Mouse (Mus musculus) heart, postnatal 25 days (tissue): ENCODE data around the gene Itpkb. TPM values are rescaled to one million over a fixed set of nuclear protein-coding genes. Genes with fewer than 3 reads are reported as not detected.

Experiments used
- DNase-seq: peaks from one replicate; pipeline ENCODE4 v3.0.0; 2022; ENCODE audit warnings: low spot score
- intact Hi-C: fragments of 180-260 bp; cut with DNase I; formaldehyde crosslinking; loops from one replicate; pipeline ENCODE4 v1.15.1; 2025
- total RNA-seq, 2 experiments: library from RNA; stranded (reverse); gene quantifications; 2 replicates each; pipeline ENCODE4 v1.2.3; 2021

The Itpkb gene
- total RNA-seq, 2 experiments from 2014 or later: 56.1 to 63.6 TPM

DNA sequence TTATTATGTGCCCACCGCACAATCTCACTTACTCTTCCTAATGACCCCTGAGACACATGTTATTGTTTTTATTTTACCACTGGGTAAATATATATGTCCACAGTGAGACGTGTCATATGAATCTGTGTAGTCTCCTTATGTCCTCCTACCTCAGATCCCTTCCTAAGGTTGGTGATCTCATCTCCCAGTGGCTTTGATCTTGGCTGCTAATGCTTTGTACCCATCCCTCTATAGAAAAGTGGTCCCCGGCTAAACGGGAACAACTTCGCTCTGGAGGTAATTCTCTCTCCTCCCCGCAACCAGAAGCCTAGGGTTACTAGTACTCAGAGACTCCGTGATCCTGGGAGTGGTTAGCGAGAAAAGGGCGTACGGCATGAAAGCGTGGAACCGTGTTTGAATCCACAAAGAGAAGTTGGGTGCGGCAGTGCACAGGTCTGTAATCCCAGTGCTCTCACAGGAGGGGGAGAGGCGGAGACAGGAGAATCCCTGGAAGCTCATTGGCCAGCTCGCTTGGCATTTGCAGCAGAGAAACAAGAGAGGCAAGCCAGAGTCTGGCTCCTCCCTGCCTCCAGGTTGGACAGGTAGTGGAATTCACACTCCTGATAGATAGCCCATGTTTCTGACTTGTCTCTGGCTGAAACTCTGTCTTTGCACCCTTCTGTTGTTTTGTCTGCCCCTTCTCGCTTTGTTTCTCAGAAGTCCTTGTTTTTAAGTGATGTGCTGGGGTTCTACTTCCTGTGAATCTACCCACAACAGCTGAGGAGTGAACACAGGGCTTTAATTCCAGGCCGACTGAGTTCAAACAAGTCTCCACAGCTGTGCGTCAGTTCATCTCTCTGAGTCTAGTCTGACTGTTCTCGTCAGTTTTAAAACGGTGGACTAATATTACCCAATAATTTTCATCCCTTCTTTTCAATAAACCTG lies 16.5 kb upstream of the Itpkb start:
- intact Hi-C loops: no loop called here
- DNase-seq: no peak

DNA sequence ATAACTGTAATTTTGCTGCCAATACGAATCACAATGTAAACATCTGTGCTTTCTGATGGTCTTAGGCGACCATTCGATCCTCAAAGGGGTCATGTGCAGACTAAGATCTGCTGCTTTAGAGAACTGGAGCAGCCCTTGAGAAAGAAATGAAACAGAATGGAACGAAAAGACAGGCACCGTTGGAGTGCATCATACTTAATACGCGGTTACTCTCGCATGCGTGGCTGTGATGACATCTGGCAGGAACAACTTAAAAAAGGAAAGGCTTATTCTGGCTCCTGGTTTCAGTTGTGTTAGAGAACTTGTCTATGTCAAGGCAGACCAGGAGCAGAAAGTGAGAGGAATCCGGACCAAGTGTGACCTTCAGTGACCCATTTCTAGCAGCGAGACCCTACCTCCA lies 15.6 kb upstream of the Itpkb start:
- intact Hi-C loops: no loop called here
- DNase-seq: no peak

DNA sequence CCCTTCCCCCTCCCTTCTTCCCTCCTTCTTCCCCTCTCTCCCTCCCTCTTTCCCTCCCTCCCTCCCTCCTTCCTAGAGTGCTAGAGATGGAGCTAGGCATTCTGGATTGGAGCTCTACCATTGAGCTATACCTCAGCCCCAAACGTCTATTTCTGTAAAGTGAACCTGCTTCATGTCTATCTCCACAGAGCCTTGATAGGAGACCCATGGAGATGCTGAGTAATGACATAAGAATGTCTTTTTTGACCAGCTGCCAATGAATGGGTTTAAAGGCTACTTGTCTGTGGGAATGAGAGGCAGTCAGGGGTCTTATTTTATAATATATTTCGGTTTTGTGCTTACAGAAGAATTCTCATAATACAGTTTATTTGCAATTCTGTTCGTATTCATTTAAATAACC lies 15.2 kb upstream of the Itpkb start:
- intact Hi-C loops: no loop called here
- no peak for DNase-seq

DNA sequence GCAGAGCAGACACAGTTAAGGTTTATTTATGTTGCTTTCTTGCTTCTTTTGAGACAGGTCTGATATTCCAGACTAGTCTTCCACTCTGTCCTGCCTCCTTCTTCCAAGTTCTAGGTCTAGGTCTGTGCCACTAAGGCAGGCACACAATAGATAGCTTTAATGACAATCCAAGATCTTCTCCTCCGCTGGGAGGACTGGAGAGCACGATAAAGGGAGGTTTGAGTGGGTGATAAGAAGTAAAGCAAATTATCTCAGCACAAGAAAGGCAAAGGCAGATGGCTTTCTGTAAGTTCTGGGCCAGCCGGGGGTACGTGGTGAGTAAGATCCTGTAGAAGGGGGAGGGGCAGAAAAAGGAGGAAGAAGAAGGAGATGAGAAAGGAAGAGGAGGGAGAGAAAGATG lies 12.8 kb upstream of the Itpkb start:
- intact Hi-C loops: no loop called here
- no peak for DNase-seq

DNA sequence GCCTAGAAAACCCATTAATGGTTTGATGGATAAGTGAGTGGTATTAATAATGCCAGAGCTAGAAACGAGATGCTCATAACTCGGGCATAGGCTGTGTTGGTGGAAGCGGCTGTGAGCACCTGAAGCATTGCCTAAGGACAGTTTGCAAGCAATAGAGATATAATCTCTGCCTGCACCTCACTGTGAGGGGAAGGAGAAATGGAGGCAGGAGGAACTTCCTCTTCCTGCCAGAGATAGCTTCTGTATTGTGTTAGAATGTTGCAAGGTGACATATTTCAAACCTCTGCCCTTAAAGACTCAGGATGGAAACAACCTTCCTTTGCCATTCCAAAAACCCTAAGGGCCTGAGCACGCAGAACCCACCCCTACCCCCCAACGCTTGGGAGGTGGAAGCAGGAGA lies 11.9 kb upstream of the Itpkb start:
- intact Hi-C loops: no loop called here
- DNase-seq: no peak

DNA sequence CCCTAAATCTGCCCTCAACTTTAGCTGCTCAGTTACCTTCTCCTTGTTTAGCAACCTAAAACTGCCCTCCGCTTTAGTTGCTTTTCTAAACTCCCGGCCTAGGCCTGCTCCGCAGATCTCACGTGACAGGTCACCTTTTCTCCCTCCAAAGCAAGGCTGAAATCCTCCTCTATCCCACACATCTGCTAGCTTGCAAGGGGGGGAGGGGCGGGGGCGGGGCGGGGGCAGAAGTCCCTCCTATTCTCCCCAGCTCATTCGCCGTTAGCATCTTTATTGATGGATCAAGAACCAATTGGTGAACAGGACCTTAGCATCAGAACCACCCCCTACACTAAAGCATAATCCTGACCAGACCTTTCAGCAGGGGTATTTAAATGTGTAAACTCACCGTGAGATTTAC lies 10.4 kb upstream of the Itpkb start:
- intact Hi-C loops: no loop called here
- DNase-seq: no peak

DNA sequence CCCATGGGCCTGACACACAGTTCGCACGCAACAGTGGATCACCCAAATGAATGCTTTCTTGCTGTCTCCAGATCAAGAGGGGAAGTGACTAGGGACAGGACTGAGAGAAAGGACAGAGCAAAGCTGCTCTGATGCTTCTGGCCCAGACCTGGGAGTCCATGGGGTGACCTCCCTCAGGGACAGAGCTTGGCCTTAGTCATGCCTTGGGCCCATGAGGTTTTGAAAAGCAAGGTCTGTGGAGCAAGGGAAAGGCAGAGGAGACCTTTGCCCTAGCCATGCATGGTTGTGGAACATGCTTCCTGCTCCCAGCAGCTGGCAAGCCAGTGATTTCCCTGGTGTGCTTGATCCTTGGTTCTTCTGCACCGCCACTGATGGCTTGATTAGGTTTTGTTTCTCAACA lies 7.4 kb upstream of the Itpkb start:
- DNase-seq: no peak

DNA sequence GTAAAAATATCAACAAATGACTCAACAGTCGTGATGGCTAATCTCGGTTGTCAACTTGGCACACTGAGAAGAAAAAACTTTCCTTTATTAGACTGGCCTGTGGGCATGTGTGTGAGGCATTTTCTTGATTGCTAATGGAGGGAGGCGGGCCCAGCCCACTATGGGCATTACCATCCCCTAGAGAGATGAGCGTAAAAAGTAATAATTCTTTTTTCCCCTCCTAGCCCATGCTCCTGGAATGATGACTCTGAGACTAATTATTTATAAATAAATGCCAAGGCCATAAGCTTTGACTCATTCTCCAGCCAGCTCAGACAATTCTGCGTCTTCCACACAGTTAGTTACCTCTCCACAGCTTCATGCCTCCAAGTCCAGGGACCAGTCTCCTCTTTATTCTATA lies 6.8 kb upstream of the Itpkb start:
- intact Hi-C loops: no loop called here
- DNase-seq: no peak

More for the DNA sequence above, 7.4 kb upstream of the Itpkb start:
- intact Hi-C loops: no loop called here

DNA sequence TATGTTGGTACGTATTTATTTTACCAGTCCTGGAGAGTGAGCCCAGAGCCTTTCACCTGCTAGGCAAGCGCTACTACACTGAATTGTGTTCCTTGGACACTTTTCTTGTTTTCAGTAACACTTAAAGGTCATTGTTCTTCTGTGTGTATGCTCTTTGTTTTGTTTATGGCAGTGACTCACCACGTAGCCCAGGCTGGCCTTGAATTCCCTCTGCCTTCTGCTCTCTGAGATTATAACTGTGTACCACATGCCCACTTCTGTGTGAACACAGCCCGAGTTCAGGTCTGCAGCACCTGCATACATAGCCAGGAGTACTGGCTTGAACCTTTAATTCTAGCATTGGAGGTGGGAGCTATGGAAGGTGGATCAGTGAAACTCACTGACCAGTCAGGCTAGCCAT lies 6.0 kb upstream of the Itpkb start:
- intact Hi-C loops: no loop called here
- DNase-seq: no peak

DNA sequence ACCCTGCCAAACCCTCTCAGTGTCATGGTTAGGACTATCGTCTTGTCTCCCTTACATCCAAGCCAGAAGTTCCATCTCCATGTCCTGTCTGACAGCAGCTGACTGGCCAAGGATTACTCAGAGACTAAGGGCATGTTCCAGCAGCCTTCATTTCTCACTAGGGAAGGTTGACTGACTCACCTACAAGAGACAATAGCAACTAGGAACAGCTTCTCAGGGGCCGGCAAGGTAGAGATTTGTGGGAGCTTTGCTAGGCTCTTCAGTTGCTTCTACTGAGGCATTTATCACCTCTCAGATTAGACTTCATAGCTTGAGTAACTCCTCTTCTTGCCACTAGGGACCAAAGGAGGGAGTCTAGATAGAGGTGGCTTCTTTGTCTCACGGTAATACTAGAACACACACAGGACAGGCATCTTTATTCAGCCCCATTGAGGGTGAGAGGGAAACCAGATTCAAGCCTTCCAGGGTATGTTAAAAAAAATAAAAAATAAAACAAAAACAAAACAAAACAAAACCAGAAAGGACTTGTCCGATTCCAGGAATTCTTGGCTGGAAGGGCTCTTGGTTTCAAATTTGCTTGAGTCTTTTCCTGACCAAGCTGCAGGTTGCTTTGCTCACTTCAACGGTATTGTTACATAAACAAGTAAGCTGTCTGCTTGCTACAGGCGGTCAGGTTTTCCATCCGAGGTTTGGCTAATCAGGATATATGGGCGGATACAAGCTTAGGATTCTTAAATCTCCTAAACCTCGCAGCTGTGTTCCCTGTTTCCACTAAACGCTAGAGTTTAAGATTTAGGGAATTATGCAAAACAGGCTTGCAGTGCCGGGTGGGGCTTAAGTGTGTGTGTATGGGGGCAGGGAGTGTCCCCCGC lies 1.3 kb upstream of the Itpkb start:
- intact Hi-C loops: loop anchor here (2.0 kb wide), 1 partner anchor 54 kb away; no protein-coding TSS in a partner anchor
- DNase-seq: no peak

DNA sequence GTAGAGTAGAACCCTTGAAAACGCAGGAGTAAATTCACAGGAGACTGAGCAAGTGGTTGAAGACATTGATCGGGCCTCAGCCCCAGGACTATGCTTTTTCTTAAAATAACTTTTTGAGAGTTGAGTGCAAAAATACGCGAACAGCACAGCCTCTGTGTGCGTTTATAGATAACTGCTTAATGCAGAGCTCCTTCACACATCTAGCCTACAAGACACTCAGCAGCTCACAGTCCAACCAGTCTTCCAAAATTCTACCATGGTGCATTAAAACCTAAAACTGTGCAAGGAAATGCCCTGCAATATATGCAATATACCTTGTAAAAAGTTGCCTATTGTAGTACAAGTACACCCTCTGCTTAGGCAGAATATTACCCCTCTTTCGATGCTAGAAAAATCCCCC lies 579 bp upstream of the Itpkb start:
- DNase-seq: no peak
- intact Hi-C loops: loop anchor here (2.0 to 5.0 kb wide), 4 partner anchors 55 to 93 kb away; no protein-coding TSS in a partner anchor

DNA sequence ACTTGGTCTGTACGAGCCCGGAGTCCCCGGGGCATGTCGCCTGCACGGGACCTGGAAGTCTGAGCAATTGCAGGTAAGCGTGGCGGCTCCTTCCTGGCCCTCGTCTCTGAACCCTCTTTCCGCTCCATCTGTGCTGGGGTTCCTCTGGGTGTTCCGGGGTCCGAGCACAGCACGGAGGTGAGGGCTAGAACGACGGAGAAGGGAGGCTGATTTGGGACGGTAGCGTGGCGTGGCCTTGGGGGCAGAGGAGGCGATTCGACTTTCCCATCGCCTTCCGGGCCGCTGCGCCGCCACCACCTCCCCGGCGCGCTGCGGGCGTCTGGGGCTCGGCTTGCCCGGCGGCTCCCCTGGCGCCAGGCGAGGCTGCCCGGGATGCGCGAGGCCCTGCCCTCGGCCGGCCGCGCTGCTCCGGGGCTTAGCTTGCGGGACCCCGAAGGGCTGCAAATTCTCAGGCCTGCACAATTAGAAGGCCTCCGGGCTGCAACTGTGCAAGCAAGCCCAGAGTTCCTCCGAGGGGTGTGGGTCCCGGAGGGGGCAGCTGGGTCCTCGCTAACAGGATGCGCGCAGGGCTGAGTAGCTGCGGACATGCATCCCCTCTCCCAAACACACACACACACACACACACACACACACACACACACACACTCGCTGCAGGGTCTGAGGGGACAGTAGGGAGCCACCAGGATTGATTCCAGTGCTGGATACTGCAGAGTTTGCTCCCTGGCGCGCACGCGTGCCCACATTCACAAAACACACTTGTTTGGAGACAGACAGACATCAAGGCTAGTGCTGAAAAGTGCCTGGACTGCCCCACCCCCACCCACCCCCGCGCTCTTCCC lies 641 bp downstream of the Itpkb start:
- intact Hi-C loops: loop anchor here (5.0 kb wide), 3 partner anchors 56 to 91 kb away; no protein-coding TSS in a partner anchor
- DNase-seq: peak; percentile 26

DNA sequence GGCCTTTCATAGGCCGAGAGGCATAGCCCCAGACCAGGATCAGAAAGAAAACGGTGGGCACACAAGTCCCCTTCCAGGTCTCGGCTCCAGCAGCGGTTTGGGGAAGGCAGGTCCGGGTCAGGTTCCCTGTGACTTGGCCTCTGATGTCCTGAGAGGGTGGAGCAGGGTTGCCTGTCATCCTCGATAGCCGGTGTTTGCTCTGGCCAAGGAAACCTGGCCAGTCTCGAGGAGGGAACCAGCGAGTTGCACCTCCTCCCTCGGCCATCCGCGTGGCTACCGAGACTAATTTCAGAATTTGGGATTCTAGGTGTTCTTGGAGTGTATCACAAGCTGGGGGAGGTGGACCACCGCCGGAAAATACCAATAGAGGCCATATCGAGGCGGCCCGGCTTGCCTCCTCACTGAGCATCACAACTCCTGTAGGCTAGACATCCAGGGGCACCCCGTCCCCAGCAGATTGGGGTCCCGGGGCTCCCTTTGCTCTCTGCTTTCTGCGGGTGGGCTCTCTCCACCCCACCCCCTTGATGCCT lies 1.3 kb downstream of the Itpkb start:
- intact Hi-C loops: loop anchor here (2.0 to 5.0 kb wide), 4 partner anchors 31 to 91 kb away; no protein-coding TSS in a partner anchor
- peak; percentile 36 for DNase-seq

DNA sequence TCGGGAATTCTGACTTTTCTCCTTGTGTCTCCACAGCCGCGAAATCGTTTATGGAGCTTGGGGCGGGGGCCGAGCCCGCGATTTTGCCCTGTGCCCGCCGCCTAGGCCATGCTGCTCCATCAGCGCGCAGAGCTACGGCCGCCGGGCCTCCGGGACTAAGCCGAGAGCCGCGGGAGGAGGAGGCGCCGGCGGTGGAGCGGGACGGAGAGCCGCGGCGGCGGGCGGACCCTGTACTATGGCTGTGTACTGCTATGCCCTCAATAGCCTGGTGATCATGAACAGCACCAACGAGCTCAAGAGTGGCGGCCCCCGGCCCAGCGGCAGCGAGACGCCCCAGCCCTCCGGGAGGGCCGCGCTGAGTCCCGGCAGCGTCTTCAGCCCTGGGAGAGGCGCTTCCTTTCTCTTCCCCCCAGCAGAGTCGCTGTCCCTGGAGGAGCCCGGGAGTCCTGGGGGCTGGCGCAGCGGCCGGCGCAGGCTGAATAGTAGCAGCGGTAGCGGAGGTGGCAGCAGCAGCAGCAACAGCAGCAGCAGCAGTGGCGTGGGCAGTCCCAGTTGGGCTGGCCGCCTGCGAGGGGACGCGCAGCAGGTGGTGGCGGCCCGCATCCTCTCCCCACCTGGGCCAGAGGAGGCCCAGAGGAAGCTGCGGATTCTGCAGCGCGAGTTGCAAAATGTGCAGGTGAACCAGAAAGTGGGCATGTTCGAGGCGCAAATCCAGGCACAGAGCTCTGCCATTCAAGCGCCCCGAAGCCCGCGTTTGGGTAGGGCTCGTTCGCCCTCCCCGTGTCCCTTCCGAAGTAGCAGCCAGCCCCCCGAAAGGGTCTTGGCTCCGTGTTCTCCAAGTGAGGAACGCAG lies 2.0 kb downstream of the Itpkb start:
- intact Hi-C loops: loop anchor here (2.0 to 5.0 kb wide), 4 partner anchors 30 to 90 kb away; no protein-coding TSS in a partner anchor
- DNase-seq: no peak

DNA sequence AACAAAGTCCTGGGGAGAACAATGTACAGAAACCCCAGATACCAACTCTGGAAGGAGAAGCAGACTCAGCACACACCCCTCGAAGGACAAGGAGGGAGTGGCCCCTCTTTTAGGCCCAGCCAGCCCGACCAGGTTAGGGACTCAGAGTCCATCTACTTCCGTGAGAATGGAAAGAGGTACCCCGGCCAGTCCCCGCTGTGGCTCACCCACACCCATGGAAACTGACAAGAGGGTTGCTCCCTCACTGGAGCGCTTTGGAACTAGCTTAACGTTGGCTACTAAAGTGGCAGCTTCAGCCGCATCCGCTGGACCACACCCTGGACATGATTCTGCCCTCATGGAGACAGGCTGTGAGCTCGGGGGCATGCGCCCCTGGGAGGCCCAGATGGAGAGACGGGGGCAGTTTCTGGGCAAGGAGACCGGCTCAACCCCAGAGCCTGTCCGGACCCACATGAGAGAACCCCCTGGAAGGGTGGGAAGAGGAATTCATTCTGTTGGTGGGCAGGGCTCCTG lies 2.7 kb downstream of the Itpkb start:
- intact Hi-C loops: loop anchor here (2.0 to 5.0 kb wide), 4 partner anchors 30 to 89 kb away; no protein-coding TSS in a partner anchor
- DNase-seq: no peak

DNA sequence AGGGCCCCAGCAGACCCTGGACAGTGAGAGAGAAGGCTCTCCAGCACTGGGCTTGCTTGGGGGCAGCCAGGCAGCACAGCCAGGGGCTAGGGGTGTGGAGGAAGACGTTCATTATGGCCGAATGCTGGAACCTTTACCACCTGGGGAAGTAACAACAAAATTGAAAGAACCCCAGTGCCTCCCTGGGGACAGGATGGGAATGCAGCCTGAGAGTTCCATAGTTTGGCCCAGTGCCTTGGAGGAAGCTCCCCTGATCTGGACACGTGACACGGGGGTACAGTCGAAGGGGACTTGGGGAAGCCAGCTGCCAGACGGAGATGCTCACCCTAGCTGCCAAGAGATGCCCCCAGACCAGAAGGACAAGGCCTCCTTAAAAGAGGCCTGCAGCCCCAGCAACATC lies 3.3 kb downstream of the Itpkb start:
- DNase-seq: no peak
- intact Hi-C loops: loop anchor here (2.0 to 5.0 kb wide), 4 partner anchors 29 to 89 kb away; no protein-coding TSS in a partner anchor

DNA sequence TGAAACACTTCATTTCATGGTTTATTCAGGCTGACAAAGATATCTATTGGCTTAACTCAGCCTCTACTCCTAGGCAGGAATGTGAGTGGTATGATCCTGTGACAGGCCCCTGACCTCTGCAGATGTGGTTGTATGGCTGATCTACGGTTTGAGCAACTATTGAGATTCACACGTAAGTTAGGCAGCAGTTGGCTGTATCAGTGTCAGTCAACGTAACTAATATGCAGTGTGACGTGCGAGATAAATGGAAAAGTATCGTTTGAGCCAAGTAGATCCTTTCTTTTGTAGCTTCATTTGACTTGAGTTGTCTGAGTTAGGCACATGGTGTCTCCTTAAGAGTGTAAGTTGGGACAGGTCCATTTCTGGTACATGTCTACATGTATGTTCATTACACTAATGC lies 4.3 kb downstream of the Itpkb start:
- intact Hi-C loops: loop anchor here (5.0 kb wide), 3 partner anchors 53 to 88 kb away; no protein-coding TSS in a partner anchor
- no peak for DNase-seq
